Comparison of ENCODE assay signal across 17 mouse cellular contexts in genomic region chr15:10720671-10721070, GRCm38 (mm10). TPM values are rescaled to one million over a fixed set of nuclear protein-coding genes. Genes with fewer than 3 reads are reported as not detected.
DNase-seq lines count a peak whose midpoint lies in the region; ATAC-seq and TF ChIP-seq lines count a peak whose summit lies in the region.
"Had no signal": no experiment of that assay in that cellular context is flagged by ENCODE, and none has a peak within 500 bp of the region (broad histone marks: within the 10 kb centered on the region; RNA-seq: fewer than 3 reads in every experiment).

No protein-coding gene starts in this region.

- no peaks in the 10 kb centered on the region for H3K36me3 ChIP-seq in kidney, embryonic 14.5 days (ENCODE audit: control insufficient read depth, insufficient read depth, low read length)
- H3K36me3 ChIP-seq in kidney, adult 2 months (ENCODE audit: control insufficient read depth, insufficient read depth, low read length), result no peaks in the 10 kb centered on the region
- H3K36me3 ChIP-seq in lung, embryonic 16.5 days (ENCODE audit: control insufficient read depth, insufficient read depth, low read length), result no peaks in the 10 kb centered on the region
- H3K36me3 ChIP-seq in embryonic facial prominence, embryonic 15.5 days, result no peaks in the 10 kb centered on the region
- H3K36me3 ChIP-seq: heart, embryonic 12.5 days; hindbrain, embryonic 13.5 days had no signal

- no peaks in the 10 kb centered on the region for H3K9me3 ChIP-seq in kidney, embryonic 14.5 days (ENCODE audit: control insufficient read depth, low read length)
- H3K9me3 ChIP-seq in lung, embryonic 16.5 days (ENCODE audit: control insufficient read depth, low read length), result no peaks in the 10 kb centered on the region
- H3K9me3 ChIP-seq in embryonic facial prominence, embryonic 15.5 days (replicated peaks), result no peaks in the 10 kb centered on the region
- H3K9me3 ChIP-seq: hindbrain, embryonic 13.5 days had no signal

- no peak for DNase-seq in kidney, adult 2 months
- DNase-seq in lung, postnatal 25 days (ENCODE audit: low spot score), result no peak
- DNase-seq in R1 (ENCODE audit: low read depth, low spot score), result peak; percentile 80
- no peak for DNase-seq in thymus, postnatal 14 days
- DNase-seq: adrenal gland, postnatal 36 days; cerebellum, adult 18-20 months; heart, postnatal 14 days; kidney, postnatal 25 days; thymus, adult 18-20 months had no signal

- H3K4me3 ChIP-seq in kidney, embryonic 14.5 days (ENCODE audit: low read length), result no peak overlapping the region
- H3K4me3 ChIP-seq in kidney, adult 2 months (ENCODE audit: insufficient read depth, low read depth, low read length), result no peak overlapping the region
- no peak overlapping the region for H3K4me3 ChIP-seq in lung, embryonic 16.5 days (ENCODE audit: low read length)
- no peak overlapping the region for H3K4me3 ChIP-seq in embryonic facial prominence, embryonic 15.5 days (replicated peaks)
- H3K4me3 ChIP-seq: heart, embryonic 12.5 days; hindbrain, embryonic 13.5 days; megakaryocyte, embryonic 14.5 days had no signal

- H3K27ac ChIP-seq in kidney, embryonic 14.5 days (ENCODE audit: low read depth, low read length), result peak overlapping the region; percentile 17; the same call in 1 of the 2 replicates
- H3K27ac ChIP-seq in kidney, adult 2 months (ENCODE audit: insufficient read depth, low read depth, low read length), result no peak overlapping the region
- peak overlapping the region; percentile 97 for H3K27ac ChIP-seq in lung, embryonic 16.5 days (ENCODE audit: low read length)
- H3K27ac ChIP-seq in embryonic facial prominence, embryonic 15.5 days (replicated peaks), result 0 out of 2 replicates have a peak overlapping the region, but pooled peaks have one; percentile 5
- H3K27ac ChIP-seq: hindbrain, embryonic 13.5 days had no signal

- TF ChIP-seq POLR2A in kidney, adult 2 months (IDR thresholded peaks at IDR 0.05; ENCODE audit: low read depth, low read length), result no peak

- H3K9ac ChIP-seq in kidney, embryonic 14.5 days (ENCODE audit: low read depth, low read length), result no peak overlapping the region
- peak overlapping the region; percentile 48 for H3K9ac ChIP-seq in lung, embryonic 16.5 days (ENCODE audit: low read length)
- no peak overlapping the region for H3K9ac ChIP-seq in embryonic facial prominence, embryonic 15.5 days
- H3K9ac ChIP-seq: heart, embryonic 12.5 days; hindbrain, embryonic 13.5 days had no signal

- WGBS in kidney, embryonic 14.5 days, result 39% methylated on average over 8 of the region's 8 CpGs
- WGBS in kidney, adult 2 months, result 73% methylated on average over 8 of the region's 8 CpGs
- WGBS in lung, embryonic 16.5 days, result 60% methylated on average over 8 of the region's 8 CpGs
- WGBS in embryonic facial prominence, embryonic 15.5 days, result 47% methylated on average over 8 of the region's 8 CpGs

- no peaks in the 10 kb centered on the region for H3K27me3 ChIP-seq in kidney, embryonic 14.5 days (ENCODE audit: control insufficient read depth, insufficient read depth, low read length)
- H3K27me3 ChIP-seq in kidney, adult 2 months (replicated peaks; ENCODE audit: control insufficient read depth, insufficient read depth, low read length), result no peaks in the 10 kb centered on the region
- no peaks in the 10 kb centered on the region for H3K27me3 ChIP-seq in lung, embryonic 16.5 days (ENCODE audit: control insufficient read depth, insufficient read depth, low read depth, low read length)
- no peaks in the 10 kb centered on the region for H3K27me3 ChIP-seq in embryonic facial prominence, embryonic 15.5 days
- H3K27me3 ChIP-seq: CH12.LX had no signal

- TF ChIP-seq CTCF in kidney, adult 2 months (conservative IDR thresholded peaks at IDR 0.05; ENCODE audit: insufficient read depth, insufficient read length, low read depth, low read length), result no peak

- 0 out of 2 replicates have a peak, but pooled peaks cover 4% of the 10 kb centered on the region for H3K4me1 ChIP-seq in kidney, embryonic 14.5 days (ENCODE audit: control insufficient read depth, insufficient read depth, low read length)
- no peaks in the 10 kb centered on the region; the same call in 1 of the 2 replicates for H3K4me1 ChIP-seq in kidney, adult 2 months (ENCODE audit: control insufficient read depth, insufficient read depth, low read length)
- peaks cover 26% of the 10 kb centered on the region for H3K4me1 ChIP-seq in lung, embryonic 16.5 days (replicated peaks; ENCODE audit: control insufficient read depth, insufficient read depth, low read length)
- H3K4me1 ChIP-seq in embryonic facial prominence, embryonic 15.5 days, result peaks cover 15% of the 10 kb centered on the region

- no peak overlapping the region for H3K4me2 ChIP-seq in kidney, embryonic 14.5 days (replicated peaks; ENCODE audit: low read depth, low read length)
- peak overlapping the region; percentile 30; the same call in 1 of the 2 replicates for H3K4me2 ChIP-seq in lung, embryonic 16.5 days (ENCODE audit: low read depth, low read length)
- H3K4me2 ChIP-seq in embryonic facial prominence, embryonic 15.5 days (replicated peaks), result no peak overlapping the region
- H3K4me2 ChIP-seq: heart, embryonic 12.5 days; hindbrain, embryonic 13.5 days; liver, embryonic 11.5 days had no signal

- no peak for ATAC-seq in kidney, embryonic 14.5 days (ENCODE audit: low FRiP score, low TSS enrichment)
- ATAC-seq in lung, embryonic 16.5 days (ENCODE audit: low read depth), result no peak
- no peak for ATAC-seq in embryonic facial prominence, embryonic 15.5 days (ENCODE audit: insufficient number of reproducible peaks, low FRiP score, low TSS enrichment, low read depth)

RNA-seq across cellular contexts. Expression of gene Rai14, which starts 6.2 kb away (rescaled TPM):
- polyA plus RNA-seq in kidney, embryonic 14.5 days (2014; fragmentation: Nextera tagmentation; extraction: Ambion mirVana), result 48.0 and 75.0 TPM in 2 replicates
- 7.2 and 8.9 TPM in 2 replicates for polyA plus RNA-seq in kidney, adult 2 months (2012; rRNA removed)
- polyA plus RNA-seq in lung, embryonic 16.5 days (2015; fragmentation: Nextera tagmentation; extraction: Ambion mirVana), result 80.9 and 84.2 TPM in 2 replicates
- 54.7 and 59.5 TPM in 2 replicates for polyA plus RNA-seq in embryonic facial prominence, embryonic 15.5 days (2015; fragmentation: Nextera tagmentation; extraction: Ambion mirVana)
